Mouse (Mus musculus): Measurements from ENCODE around the gene C1qtnf6.

DNA sequence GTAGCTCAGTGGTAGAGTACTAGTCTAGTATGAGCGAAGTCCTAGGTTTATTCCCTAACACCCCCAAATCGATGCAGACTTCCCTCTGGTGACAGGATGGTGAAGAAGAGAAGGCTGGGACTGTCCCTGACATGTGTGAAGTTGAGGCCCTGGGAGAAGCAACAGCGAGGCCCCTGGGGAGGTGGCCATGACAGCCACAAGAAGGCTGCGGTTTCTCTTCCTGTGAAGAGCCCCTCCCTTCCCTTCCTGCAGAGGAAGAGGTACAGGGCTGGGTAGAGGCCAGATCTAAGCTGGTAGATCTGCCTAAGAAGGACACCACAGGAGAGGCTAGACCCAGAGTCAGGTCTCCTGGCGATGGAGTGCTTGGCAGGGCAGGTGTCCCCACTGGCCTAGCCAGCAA is 32.7 kb upstream of the C1qtnf6 start:
- TF ChIP-seq MAX (IDR thresholded peaks at IDR 0.05; ENCODE audit: low read length): peak; percentile 71
- TF ChIP-seq RAD21 (IDR thresholded peaks at IDR 0.05; ENCODE audit: low read depth, low read length): peak; percentile 1
- TF ChIP-seq GABPA (IDR thresholded peaks at IDR 0.05; ENCODE audit: insufficient replicate concordance, low read depth, low read length): no peak
- no peak; the same call in 1 of the 2 replicates for TF ChIP-seq POLR2A (IDR thresholded peaks at IDR 0.05; ENCODE audit: low read depth, low read length)
- peak; percentile 87; the same call in 1 of the 2 replicates for TF ChIP-seq SIN3A (IDR thresholded peaks at IDR 0.05; ENCODE audit: low read length)
- no peak; a peak in 1 of 4 replicates for TF ChIP-seq CTCF (conservative IDR thresholded peaks at IDR 0.05 in 1 of 2, IDR thresholded peaks at IDR 0.05 in 1 of 2; ENCODE audit: low read depth in 2 of 2, low read length in 2 of 2)
- TF ChIP-seq JUND (conservative IDR thresholded peaks at IDR 0.05; ENCODE audit: low read depth, low read length): no peak

All from CH12.LX (cell line).